Mouse (Mus musculus): ENCODE measurements at regions not wholly inside any gene's neighbourhood (a gene's known extent, or its start where the extent isn't known, plus 50 kb on each side); places are given as distances from the start of the nearest gene placed in this dataset.

DNA sequence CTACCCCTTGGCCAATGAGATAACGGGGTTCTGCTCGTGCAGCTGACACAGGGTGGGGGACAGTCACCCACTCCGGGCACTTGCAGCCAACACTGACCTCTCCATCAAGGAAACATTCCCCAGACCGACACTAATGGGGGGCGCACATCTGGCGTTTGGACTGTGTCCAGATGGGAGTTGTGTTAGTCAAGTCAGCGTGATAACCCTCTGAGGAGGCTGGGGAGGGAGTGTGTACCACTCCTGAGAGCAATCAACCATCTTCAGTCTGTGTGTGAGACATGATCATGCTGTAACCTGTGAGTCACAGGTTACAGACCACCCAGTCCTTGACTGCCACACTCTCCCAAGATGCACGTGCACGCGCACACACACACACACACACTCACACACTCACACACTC, 106.9 kb upstream of the Pkdcc start:
- TF ChIP-seq CTCF (IDR thresholded peaks at IDR 0.05; ENCODE audit: low read depth, low read length) = no peak
- TF ChIP-seq POLR2AphosphoS5 (IDR thresholded peaks at IDR 0.05; ENCODE audit: insufficient replicate concordance, low read depth, low read length) = no peak
- no peak for TF ChIP-seq TAL1 (conservative IDR thresholded peaks at IDR 0.05; ENCODE audit: low read depth, low read length)
